Mouse (Mus musculus) midbrain, embryonic 16.5 days (tissue): ENCODE data around the gene Ifi47. TPM values are rescaled to one million over a fixed set of nuclear protein-coding genes. Genes with fewer than 3 reads are reported as not detected.

Source experiments
- ATAC-seq: fragments of 200-750 bp; cut with Nextera tagmentation; 2 replicates; pipeline ENCODE4 v1.8.0; 2017; ENCODE audit warnings: moderate TSS enrichment
- H3K27ac ChIP-seq: fragments of 300-500 bp; sonication (generic); 2 replicates; pipeline ENCODE4 v1.5.1; 2014; ENCODE audit warnings: mild to moderate bottlenecking, low read length, mixed read lengths
- H3K27me3 ChIP-seq: fragments of 300-500 bp; sonication (generic); 2 replicates; pipeline ENCODE4 v1.6.1; 2014; ENCODE audit warnings: low read depth, low read length, mixed read lengths; ENCODE audit not compliant: control insufficient read depth, insufficient read depth
- H3K36me3 ChIP-seq: fragments of 300-500 bp; sonication (generic); 2 replicates; pipeline ENCODE4 v1.6.1; 2014; ENCODE audit warnings: mild to moderate bottlenecking, low read length, moderate library complexity, mixed read lengths; ENCODE audit not compliant: control insufficient read depth, insufficient read depth
- H3K4me1 ChIP-seq: fragments of 300-500 bp; sonication (generic); 2 replicates; pipeline ENCODE4 v1.6.1; 2014; ENCODE audit warnings: mild to moderate bottlenecking, low read length, mixed read lengths; ENCODE audit not compliant: control insufficient read depth, insufficient read depth
- H3K4me2 ChIP-seq: fragments of 300-500 bp; sonication (generic); 2 replicates; pipeline ENCODE4 v1.6.1; 2014; ENCODE audit warnings: mild to moderate bottlenecking, low read length, mixed read lengths
- H3K4me3 ChIP-seq: fragments of 300-500 bp; sonication (generic); 2 replicates; pipeline ENCODE4 v1.5.1; 2014; ENCODE audit warnings: low read depth, mild to moderate bottlenecking, low read length, moderate library complexity, mixed read lengths
- H3K9ac ChIP-seq: fragments of 300-500 bp; sonication (generic); 2 replicates; pipeline ENCODE4 v1.6.1; 2014; ENCODE audit warnings: low read depth, low read length, mixed read lengths
- H3K9me3 ChIP-seq: fragments of 300-500 bp; sonication (generic); replicated peaks from 2 replicates; pipeline ENCODE4 v1.6.1; 2014; ENCODE audit warnings: mild to moderate bottlenecking, low read length, mixed read lengths; ENCODE audit not compliant: control insufficient read depth, poor library complexity, severe bottlenecking
- WGBS: fragments of 180-500 bp; shearing (Covaris S2); extraction: QIAGEN DNeasy Blood & Tissue Kit; methylation state at CpG from one replicate; pipeline ENCODE4 v1.1.7; 2014; 5-methylcytosine and 5-hydroxymethylcytosine counted together
- polyA plus RNA-seq: library from polyadenylated mRNA; unstranded; fragments of >200 nt; fragmentation: Nextera tagmentation; extraction: Ambion mirVana; gene quantifications from 2 replicates; pipeline ENCODE4 v1.2.1, GENCODE M21; 2015

Gene Ifi47
- polyA plus RNA-seq, 1 experiment from 2014 or later: 0.53 TPM

DNA sequence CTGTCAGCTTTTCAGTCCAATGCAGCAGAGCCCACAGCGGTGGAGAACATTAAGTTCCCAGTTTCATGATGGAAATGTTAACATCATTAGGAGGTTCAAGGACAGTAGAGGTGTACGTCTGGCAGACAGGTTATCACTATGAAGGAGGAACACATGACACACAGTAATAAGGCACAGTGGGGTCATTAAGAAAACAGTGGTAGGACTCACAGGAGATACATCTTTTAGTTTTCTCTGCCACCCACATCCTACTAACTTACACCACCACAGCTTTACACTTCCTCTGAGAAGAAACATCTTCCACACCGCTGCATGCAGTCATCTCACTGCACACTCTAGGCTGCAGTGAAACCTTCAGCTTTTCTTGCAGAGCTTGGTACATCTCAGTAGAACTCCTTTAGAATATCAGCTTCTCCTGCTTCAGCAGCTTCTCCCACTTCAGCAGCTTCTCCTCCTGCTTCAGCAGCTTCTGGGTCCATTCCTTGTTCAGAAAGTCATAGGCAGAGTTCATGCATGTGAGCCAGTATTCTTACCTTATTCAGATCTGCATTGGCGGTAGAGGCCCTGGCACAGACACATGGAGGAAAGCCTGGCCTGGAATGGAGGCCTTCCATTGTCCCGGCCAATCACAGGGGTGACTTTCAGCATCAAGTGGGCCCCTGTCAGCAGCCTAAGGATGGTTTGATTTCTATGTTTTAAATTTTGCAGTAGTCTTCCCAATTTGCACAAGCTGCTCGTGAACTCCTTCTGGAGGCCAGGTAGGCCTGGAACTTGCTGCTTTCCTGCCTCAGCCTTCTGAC is 17.7 kb downstream of the Ifi47 start:
- ATAC-seq: no peak
- 94% methylated on average over 6 of the region's 6 CpGs for WGBS
- no peak overlapping the region for H3K9ac ChIP-seq
- no peaks in the 10 kb centered on the region for H3K27me3 ChIP-seq
- H3K4me3 ChIP-seq: no peak overlapping the region
- H3K36me3 ChIP-seq: no peaks in the 10 kb centered on the region
- no peaks in the 10 kb centered on the region for H3K9me3 ChIP-seq
- H3K4me1 ChIP-seq: no peaks in the 10 kb centered on the region
- no peak overlapping the region for H3K27ac ChIP-seq
- no peak overlapping the region for H3K4me2 ChIP-seq

DNA sequence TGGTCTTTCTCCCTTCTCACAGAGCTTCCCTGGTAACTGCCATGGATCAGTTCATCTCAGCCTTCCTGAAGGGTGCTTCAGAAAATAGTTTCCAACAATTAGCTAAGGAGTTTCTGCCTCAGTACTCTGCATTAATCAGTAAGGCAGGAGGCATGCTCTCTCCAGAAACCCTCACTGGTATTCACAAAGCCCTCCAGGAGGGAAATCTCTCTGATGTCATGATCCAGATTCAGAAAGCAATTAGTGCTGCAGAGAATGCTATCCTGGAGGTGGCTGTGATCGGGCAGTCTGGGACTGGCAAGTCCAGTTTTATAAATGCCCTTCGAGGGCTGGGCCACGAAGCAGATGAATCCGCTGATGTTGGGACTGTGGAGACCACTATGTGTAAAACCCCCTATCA is 19.0 kb downstream of the Ifi47 start:
- 72% methylated on average over 4 of the region's 4 CpGs for WGBS
- no peaks in the 10 kb centered on the region for H3K9me3 ChIP-seq
- no peak for ATAC-seq
- H3K4me2 ChIP-seq: no peak overlapping the region
- H3K36me3 ChIP-seq: no peaks in the 10 kb centered on the region
- H3K27me3 ChIP-seq: no peaks in the 10 kb centered on the region
- H3K4me3 ChIP-seq: no peak overlapping the region
- no peaks in the 10 kb centered on the region for H3K4me1 ChIP-seq
- no peak overlapping the region for H3K27ac ChIP-seq
- H3K9ac ChIP-seq: no peak overlapping the region

DNA sequence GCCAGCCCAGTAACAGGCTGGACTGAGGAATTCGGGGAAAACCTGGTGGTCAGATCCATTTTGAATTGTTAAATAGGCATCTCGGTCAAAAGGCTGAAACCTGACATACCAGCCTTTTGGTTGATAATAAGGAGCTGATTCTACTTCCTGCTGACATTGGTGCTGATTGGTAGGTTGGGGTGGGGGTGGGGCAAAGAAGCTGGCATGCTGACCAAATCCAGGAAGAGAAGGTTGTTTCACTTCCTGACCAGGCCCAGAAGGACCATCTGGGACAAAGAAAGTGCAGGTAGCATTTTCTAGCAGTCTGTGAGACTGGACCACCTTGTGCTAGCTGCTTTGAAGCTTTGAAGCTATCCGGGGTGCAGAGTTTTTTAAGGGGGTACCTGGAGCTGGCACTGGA is 24.0 kb downstream of the Ifi47 start:
- H3K36me3 ChIP-seq: no peaks in the 10 kb centered on the region
- H3K4me2 ChIP-seq: no peak overlapping the region
- 83% methylated on average over 3 of the region's 3 CpGs for WGBS

DNA sequence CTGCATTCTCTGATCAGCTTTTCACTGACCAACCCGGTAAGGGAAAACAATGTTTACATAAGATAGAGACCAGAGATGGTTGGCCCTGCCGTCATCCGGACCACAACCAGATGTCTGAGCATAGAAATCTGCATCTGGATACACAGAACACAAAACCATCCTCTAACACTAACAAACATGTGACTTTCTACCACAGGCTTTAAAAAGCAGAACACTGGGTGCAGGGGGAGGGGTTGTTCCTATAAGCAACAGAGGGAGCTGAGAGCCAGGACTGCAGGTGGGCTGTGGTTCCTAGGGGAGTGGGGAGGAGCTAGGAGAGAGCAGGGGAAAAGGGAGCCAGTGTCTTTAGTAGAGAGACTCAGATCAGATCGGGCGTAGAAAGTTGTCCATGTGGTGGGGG is 25.1 kb downstream of the Ifi47 start:
- Histone ChIP-seq H3K27me3 (no peaks in the 10 kb centered on the region), H3K9ac (no peak overlapping the region), H3K4me1 (no peaks in the 10 kb centered on the region), H3K27ac (no peak overlapping the region), H3K4me3 (no peak overlapping the region), H3K9me3 (no peaks in the 10 kb centered on the region), H3K36me3 (no peaks in the 10 kb centered on the region), H3K4me2 (no peak overlapping the region)
- no peak for ATAC-seq
- WGBS: 55% methylated on average over 5 of the region's 5 CpGs

More for the DNA sequence above, 24.0 kb downstream of the Ifi47 start:
- ATAC-seq: no peak
- H3K4me3 ChIP-seq: no peak overlapping the region
- H3K9me3 ChIP-seq: no peaks in the 10 kb centered on the region
- no peak overlapping the region for H3K27ac ChIP-seq
- no peaks in the 10 kb centered on the region for H3K27me3 ChIP-seq
- H3K4me1 ChIP-seq: no peaks in the 10 kb centered on the region
- no peak overlapping the region for H3K9ac ChIP-seq

DNA sequence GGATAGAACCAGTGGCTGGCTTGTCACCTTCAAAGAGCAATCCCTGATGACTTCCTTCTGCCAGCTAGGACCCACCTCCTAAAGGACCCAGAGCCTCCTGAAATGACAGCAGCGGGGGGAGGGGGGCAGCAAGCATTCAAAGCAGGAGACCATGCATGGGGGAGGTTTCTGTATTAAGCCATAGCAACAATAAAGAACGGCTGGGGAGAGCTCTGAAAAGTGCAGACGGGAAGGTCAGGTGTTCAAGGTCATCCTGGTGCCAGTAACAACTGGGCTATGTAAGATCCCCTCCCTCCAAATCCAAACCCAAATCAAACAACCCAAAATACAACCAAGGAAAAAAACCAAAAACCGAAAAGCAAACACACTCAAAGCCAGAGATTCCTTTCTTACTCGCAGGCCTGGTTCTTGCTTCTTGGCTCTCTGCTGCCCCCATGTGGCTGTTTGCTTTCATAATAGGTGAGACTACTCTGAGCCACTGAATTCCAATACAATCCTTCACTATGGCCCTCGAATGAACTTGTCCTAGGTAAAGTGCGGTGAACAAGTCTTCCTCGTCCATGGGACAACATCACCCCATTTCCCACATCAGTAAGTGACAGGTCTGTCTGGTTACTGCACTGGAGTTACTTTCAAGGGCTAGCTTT is 26.8 kb downstream of the Ifi47 start:
- Histone ChIP-seq H3K4me2 (no peak overlapping the region), H3K4me1 (no peaks in the 10 kb centered on the region), H3K27ac (no peak overlapping the region), H3K4me3 (no peak overlapping the region), H3K36me3 (no peaks in the 10 kb centered on the region), H3K27me3 (no peaks in the 10 kb centered on the region), H3K9ac (no peak overlapping the region), H3K9me3 (no peaks in the 10 kb centered on the region)
- WGBS: 19% methylated on average over 8 of the region's 8 CpGs
- peak; percentile 83 for ATAC-seq

DNA sequence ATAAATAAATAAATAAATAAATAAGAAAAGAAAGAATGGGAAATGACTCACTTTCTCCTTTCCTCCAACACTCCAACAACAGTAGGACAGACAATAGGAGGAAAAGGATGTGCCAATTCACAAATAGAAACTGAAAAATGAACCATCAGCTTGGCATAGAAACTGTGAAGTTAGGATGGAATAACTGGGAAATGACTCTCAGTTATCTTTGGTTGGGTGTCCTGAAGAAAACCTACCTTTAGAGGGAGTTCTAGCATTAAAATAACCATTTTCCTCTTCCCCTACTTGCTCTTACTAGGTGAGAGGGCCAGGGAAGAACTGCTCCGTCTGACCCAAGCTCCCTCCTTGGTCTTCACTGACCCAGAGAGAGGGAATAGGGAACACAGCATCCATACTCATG is 29.4 kb downstream of the Ifi47 start:
- Histone ChIP-seq H3K9ac (no peak overlapping the region), H3K36me3 (no peaks in the 10 kb centered on the region), H3K9me3 (no peaks in the 10 kb centered on the region), H3K4me3 (no peak overlapping the region), H3K27ac (no peak overlapping the region), H3K4me1 (no peaks in the 10 kb centered on the region), H3K27me3 (no peaks in the 10 kb centered on the region), H3K4me2 (no peak overlapping the region)
- WGBS: 57% methylated on average over 1 of the region's 1 CpGs
- ATAC-seq: no peak

DNA sequence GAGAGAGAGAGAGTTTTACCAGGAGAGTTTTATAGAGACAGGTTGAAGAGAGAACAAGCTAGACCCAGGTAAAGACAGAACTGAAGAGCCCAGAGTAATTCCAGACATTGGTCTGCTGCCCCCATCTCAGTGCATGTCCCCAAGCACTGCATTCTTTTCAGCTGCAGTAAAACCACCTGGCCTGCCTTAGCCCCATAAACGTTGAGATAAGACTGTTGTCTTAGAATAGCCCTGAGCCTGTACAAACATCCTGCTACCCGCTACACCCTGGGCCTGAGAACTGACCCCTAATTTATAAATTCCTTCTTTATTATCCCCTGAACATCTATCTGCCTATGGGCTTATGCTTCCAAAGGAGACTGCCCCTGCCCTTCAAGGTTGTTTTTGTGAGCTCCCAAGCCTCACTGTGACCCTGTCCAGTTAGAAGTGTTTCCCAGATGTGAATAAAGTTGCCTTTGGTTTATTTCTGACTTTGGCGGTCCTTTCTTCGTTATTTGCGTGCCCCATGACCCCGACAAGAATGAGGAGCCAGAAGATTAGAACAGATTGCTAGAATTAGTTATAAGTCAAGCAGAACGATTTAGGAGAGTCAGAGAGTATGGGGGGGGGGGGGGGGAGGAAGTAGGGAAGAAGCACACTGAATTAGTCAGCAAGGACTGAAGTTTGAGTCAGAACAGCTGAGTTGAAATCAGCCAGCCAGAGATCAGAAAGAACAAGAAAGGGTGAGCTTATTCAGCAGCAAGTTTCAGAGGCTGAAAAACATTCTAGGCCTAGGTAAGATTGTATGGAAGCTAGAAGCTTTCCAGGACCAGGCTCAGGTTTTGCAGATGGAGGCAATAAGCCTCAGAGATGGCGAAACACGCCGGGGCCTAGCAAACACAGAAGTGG is 31.5 kb downstream of the Ifi47 start:
- Histone ChIP-seq H3K4me1 (no peaks in the 10 kb centered on the region), H3K27ac (no peak overlapping the region), H3K36me3 (no peaks in the 10 kb centered on the region), H3K4me2 (no peak overlapping the region), H3K27me3 (no peaks in the 10 kb centered on the region), H3K4me3 (no peak overlapping the region), H3K9ac (no peak overlapping the region), H3K9me3 (no peaks in the 10 kb centered on the region)
- WGBS: 67% methylated on average over 10 of the region's 10 CpGs
- no peak for ATAC-seq

DNA sequence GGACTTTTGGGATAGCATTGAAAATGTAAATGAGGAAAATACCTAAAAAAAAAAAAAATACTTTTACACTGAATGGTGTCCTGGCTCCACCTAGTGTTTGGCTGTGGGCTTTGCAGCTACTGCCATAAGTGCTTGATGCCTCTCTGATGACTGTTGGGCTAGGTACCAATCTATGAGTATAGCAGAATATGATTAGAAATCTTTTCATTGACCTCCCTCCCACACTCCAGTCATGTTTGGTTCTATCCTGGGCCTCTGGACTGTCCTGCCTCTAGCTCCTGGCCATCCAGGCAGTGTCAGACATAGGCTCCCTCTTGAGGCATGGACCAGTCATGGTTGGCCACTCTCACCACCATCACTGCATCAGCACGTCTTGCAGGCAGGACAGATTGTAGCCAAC is 32.4 kb downstream of the Ifi47 start:
- ATAC-seq: no peak
- H3K4me3 ChIP-seq: no peak overlapping the region
- no peak overlapping the region for H3K4me2 ChIP-seq
- 53% methylated on average over 1 of the region's 1 CpGs for WGBS
- H3K9ac ChIP-seq: no peak overlapping the region
- no peaks in the 10 kb centered on the region for H3K4me1 ChIP-seq
- H3K27ac ChIP-seq: no peak overlapping the region
- no peaks in the 10 kb centered on the region for H3K36me3 ChIP-seq
- no peaks in the 10 kb centered on the region for H3K27me3 ChIP-seq
- H3K9me3 ChIP-seq: no peaks in the 10 kb centered on the region

DNA sequence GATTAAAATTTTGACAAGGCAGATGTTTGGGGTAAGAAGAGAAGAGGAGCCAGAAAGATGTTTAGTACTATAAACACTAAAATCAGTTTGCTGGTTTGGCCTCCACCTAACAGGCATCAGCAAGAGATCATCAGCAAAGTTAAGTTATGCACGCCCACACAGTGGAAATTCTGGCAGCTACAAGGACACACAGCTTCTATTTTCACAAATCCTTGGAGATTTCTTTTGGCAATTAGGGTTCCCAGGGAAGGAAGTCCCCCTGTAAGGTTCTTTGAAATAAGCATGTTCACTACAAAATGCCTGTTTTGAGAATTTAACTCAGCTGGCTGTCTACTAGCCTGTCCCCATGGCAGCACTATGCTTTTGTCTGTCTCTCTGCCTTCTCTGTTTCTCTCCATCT is 34.6 kb downstream of the Ifi47 start:
- Histone ChIP-seq H3K27ac (no peak overlapping the region), H3K9me3 (no peaks in the 10 kb centered on the region), H3K9ac (no peak overlapping the region), H3K4me2 (no peak overlapping the region), H3K27me3 (no peaks in the 10 kb centered on the region), H3K36me3 (no peaks in the 10 kb centered on the region), H3K4me3 (no peak overlapping the region), H3K4me1 (no peaks in the 10 kb centered on the region)
- 74% methylated on average over 1 of the region's 1 CpGs for WGBS
- no peak for ATAC-seq
